18 mouse cellular contexts compared by ENCODE assay signal in the genomic region with DNA sequence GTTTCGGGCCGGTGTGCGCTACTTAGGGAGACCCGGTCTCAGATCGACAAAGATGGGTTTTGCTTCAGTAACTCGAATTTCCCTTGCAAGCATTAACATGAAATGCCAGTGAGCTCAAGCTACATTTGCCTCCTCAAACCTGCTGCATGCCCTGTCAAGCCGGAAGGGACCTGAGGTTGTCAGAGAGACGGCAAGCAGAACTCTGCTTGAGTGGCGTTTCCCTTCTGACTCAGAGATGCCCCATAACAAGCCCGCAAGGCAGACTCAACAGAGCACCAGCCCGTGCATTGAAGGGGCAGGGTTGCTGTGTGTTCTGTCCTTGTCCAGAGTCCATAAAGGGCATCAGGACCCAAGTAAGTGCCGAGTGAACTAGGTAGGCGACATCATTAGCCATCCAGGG.
DNase-seq lines count a peak whose midpoint lies in the region; ATAC-seq and TF ChIP-seq lines count a peak whose summit lies in the region.
"Had no signal": no experiment of that assay in that cellular context is flagged by ENCODE, and none has a peak within 500 bp of the region (broad histone marks: within the 10 kb centered on the region; RNA-seq: fewer than 3 reads in every experiment).

No protein-coding gene starts in this region.

- no peak for TF ChIP-seq POLR2A in bone marrow, adult 2 months (IDR thresholded peaks at IDR 0.05; ENCODE audit: borderline replicate concordance, control insufficient read depth, low read depth, low read length)
- no peak for TF ChIP-seq POLR2A in small intestine, adult 2 months (IDR thresholded peaks at IDR 0.05; ENCODE audit: low read depth, low read length)

- H3K27me3 ChIP-seq in kidney, embryonic 15.5 days, result no peaks in the 10 kb centered on the region
- H3K27me3 ChIP-seq in small intestine, adult 2 months (ENCODE audit: control insufficient read depth, insufficient read depth, low read length), result no peaks in the 10 kb centered on the region
- H3K27me3 ChIP-seq in hindbrain, embryonic 16.5 days (replicated peaks; ENCODE audit: control insufficient read depth, insufficient read depth, low read length), result no peaks in the 10 kb centered on the region
- H3K27me3 ChIP-seq: embryonic facial prominence, embryonic 12.5 days; neural tube, embryonic 13.5 days had no signal

- no peak overlapping the region for H3K4me2 ChIP-seq in kidney, embryonic 15.5 days
- no peak overlapping the region for H3K4me2 ChIP-seq in hindbrain, embryonic 16.5 days (ENCODE audit: low read length)
- H3K4me2 ChIP-seq: embryonic facial prominence, embryonic 12.5 days; neural tube, embryonic 13.5 days had no signal

- DNase-seq in kidney, adult 9 months, result no peak
- DNase-seq in CD4-positive helper T cell, adult 2 months (ENCODE audit: low read depth, low spot score), result peak; percentile 80
- DNase-seq in cerebellum, adult 11 months, result no peak
- no peak for DNase-seq in layer of hippocampus, postnatal 14 days (ENCODE audit: low spot score in 2 of 2)
- DNase-seq: adrenal gland, postnatal 10 days; cerebellum, adult 18-20 months; gastrocnemius, postnatal 10 days; kidney, postnatal 10 days; liver; right cerebral cortex, postnatal 4 days had no signal

- H3K4me1 ChIP-seq in kidney, embryonic 15.5 days, result peaks cover 17% of the 10 kb centered on the region
- no peaks in the 10 kb centered on the region for H3K4me1 ChIP-seq in bone marrow, adult 2 months (ENCODE audit: control insufficient read depth, insufficient read depth, low read length)
- peaks cover 29% of the 10 kb centered on the region; the same call in 1 of the 2 replicates for H3K4me1 ChIP-seq in small intestine, adult 2 months (ENCODE audit: control insufficient read depth, insufficient read depth, insufficient read length, low read length)
- peaks cover 10% of the 10 kb centered on the region for H3K4me1 ChIP-seq in hindbrain, embryonic 16.5 days (ENCODE audit: control insufficient read depth, insufficient read depth, low read depth, low read length)

- no peak overlapping the region for H3K27ac ChIP-seq in kidney, embryonic 15.5 days
- H3K27ac ChIP-seq in bone marrow, adult 2 months (ENCODE audit: control insufficient read depth, insufficient read depth, low read depth, low read length, poor library complexity), result no peak overlapping the region
- peak overlapping the region; percentile 52; the same call in 1 of the 2 replicates for H3K27ac ChIP-seq in small intestine, adult 2 months (ENCODE audit: insufficient read depth, low read depth, low read length)
- no peak overlapping the region for H3K27ac ChIP-seq in hindbrain, embryonic 16.5 days (ENCODE audit: low read depth, low read length)
- H3K27ac ChIP-seq: embryonic facial prominence, embryonic 12.5 days; hindbrain, embryonic 10.5 days; midbrain, embryonic 10.5 days; neural tube, embryonic 13.5 days had no signal

- TF ChIP-seq CTCF in bone marrow, adult 2 months (IDR thresholded peaks at IDR 0.05; ENCODE audit: control insufficient read depth, insufficient read depth, low read length), result no peak
- TF ChIP-seq CTCF in small intestine, adult 2 months (IDR thresholded peaks at IDR 0.05; ENCODE audit: extremely low read depth, insufficient read length, insufficient replicate concordance, low read depth, low read length), result no peak

- 78% methylated on average over 13 of the region's 13 CpGs for WGBS in kidney, embryonic 15.5 days
- WGBS in bone marrow, adult 2 months, result 49% methylated on average over 13 of the region's 13 CpGs
- WGBS in small intestine, adult 2 months, result 85% methylated on average over 13 of the region's 13 CpGs
- WGBS in hindbrain, embryonic 16.5 days, result 86% methylated on average over 13 of the region's 13 CpGs

- no peak overlapping the region for H3K4me3 ChIP-seq in kidney, embryonic 15.5 days (replicated peaks)
- peak overlapping the region; percentile 1 for H3K4me3 ChIP-seq in bone marrow, adult 2 months (replicated peaks; ENCODE audit: control insufficient read depth, low read depth, low read length)
- peak overlapping the region; percentile 44 for H3K4me3 ChIP-seq in small intestine, adult 2 months (ENCODE audit: low read depth, low read length)
- H3K4me3 ChIP-seq in hindbrain, embryonic 16.5 days (ENCODE audit: low read length), result no peak overlapping the region
- H3K4me3 ChIP-seq: embryonic facial prominence, embryonic 12.5 days; hindbrain, embryonic 10.5 days; midbrain, embryonic 10.5 days; neural tube, embryonic 13.5 days had no signal

- no peak overlapping the region for H3K9ac ChIP-seq in kidney, embryonic 15.5 days
- no peak overlapping the region for H3K9ac ChIP-seq in hindbrain, embryonic 16.5 days (ENCODE audit: low read depth, low read length)
- H3K9ac ChIP-seq: embryonic facial prominence, embryonic 12.5 days; neural tube, embryonic 13.5 days had no signal

- no peaks in the 10 kb centered on the region for H3K9me3 ChIP-seq in kidney, embryonic 15.5 days (replicated peaks)
- H3K9me3 ChIP-seq in hindbrain, embryonic 16.5 days (ENCODE audit: control insufficient read depth, low read length), result no peaks in the 10 kb centered on the region
- H3K9me3 ChIP-seq: embryonic facial prominence, embryonic 12.5 days; hindbrain, embryonic 10.5 days; midbrain, embryonic 10.5 days; neural tube, embryonic 13.5 days had no signal

- peaks cover 30% of the 10 kb centered on the region for H3K36me3 ChIP-seq in kidney, embryonic 15.5 days
- H3K36me3 ChIP-seq in small intestine, adult 2 months (ENCODE audit: control insufficient read depth, insufficient read depth, low read length), result peaks cover 13% of the 10 kb centered on the region
- H3K36me3 ChIP-seq in hindbrain, embryonic 16.5 days (ENCODE audit: control insufficient read depth, insufficient read depth, low read length), result peaks cover 3% of the 10 kb centered on the region

- peak; percentile 28; the same call in 1 of the 2 replicates for ATAC-seq in kidney, embryonic 15.5 days (replicated peaks; ENCODE audit: low FRiP score)
- ATAC-seq in hindbrain, embryonic 16.5 days, result no peak

Comparison
In these comparisons a context has a peak if more than half of its experiments do, and no peak if none do; other contexts are left out.
1. H3K4me3 ChIP-seq: peak in bone marrow, adult 2 months (single experiment) and small intestine, adult 2 months (single experiment); none in kidney, embryonic 15.5 days (single experiment) and hindbrain, embryonic 16.5 days (single experiment).